Mouse (Mus musculus) G1E (cell line): ENCODE data around the gene Pgap3. TPM values are rescaled to one million over a fixed set of nuclear protein-coding genes. Genes with fewer than 3 reads are reported as not detected.
A peak's percentile ranks its signal among the peaks of the same experiment; 100 is the strongest.

ENCODE experiments used
- ATAC-seq: 2 replicates; pipeline ENCODE4 v1.8.0; 2016; ENCODE audit warnings: mild to moderate bottlenecking; ENCODE audit not compliant: insufficient number of reproducible peaks, poor library complexity, low FRiP score, severe bottlenecking; ENCODE audit errors: extremely low read depth
- DNase-seq: peaks from one replicate; pipeline ENCODE4 v3.0.0; 2012; ENCODE audit warnings: low spot score
- H3K27me3 ChIP-seq: 2 replicates; pipeline ENCODE4 v1.6.1; 2012; ENCODE audit warnings: mild to moderate bottlenecking, low read length, inconsistent platforms; ENCODE audit not compliant: insufficient read depth
- H3K36me3 ChIP-seq: replicated peaks from 2 replicates; pipeline ENCODE3; 2012; ENCODE audit warnings: mild to moderate bottlenecking, inconsistent platforms
- H3K4me1 ChIP-seq: 2 replicates; pipeline ENCODE4 v1.6.1; 2012; ENCODE audit warnings: low read depth, low read length, inconsistent platforms, mixed read lengths; ENCODE audit not compliant: insufficient read depth
- H3K4me3 ChIP-seq: 2 replicates; pipeline ENCODE4 v1.5.1; 2012; ENCODE audit warnings: low read depth, mild to moderate bottlenecking, inconsistent platforms, low read length, moderate library complexity, mixed read lengths
- H3K9me3 ChIP-seq: replicated peaks from 2 replicates; pipeline ENCODE4 v1.6.1; 2012; ENCODE audit warnings: inconsistent platforms
- CTCF ChIP-seq: IDR thresholded peaks from 2 replicates; pipeline ENCODE4 v1.5.1; 2012; ENCODE audit warnings: low read depth, low read length, inconsistent platforms, mixed read lengths
- GATA1 ChIP-seq: IDR thresholded peaks from 2 replicates; pipeline ENCODE4 v1.6.1; 2012; ENCODE audit warnings: borderline replicate concordance, low read length, inconsistent platforms, mixed read lengths
- GATA2 ChIP-seq: IDR thresholded peaks from 2 replicates; pipeline ENCODE4 v1.6.1; 2012; ENCODE audit warnings: low read depth, low read length, inconsistent platforms, borderline replicate concordance
- POLR2AphosphoS5 ChIP-seq: IDR thresholded peaks from 2 replicates; pipeline ENCODE4 v1.6.1; 2012; ENCODE audit warnings: low read depth, low read length, inconsistent platforms; ENCODE audit not compliant: insufficient replicate concordance
- TAL1 ChIP-seq: conservative IDR thresholded peaks from 2 replicates; pipeline ENCODE4 v1.6.1; 2012; ENCODE audit warnings: low read depth, low read length, inconsistent platforms, mixed read lengths
- polyA plus RNA-seq: library from polyadenylated mRNA; stranded (reverse); fragments of >175 nt; gene quantifications from 2 replicates; pipeline ENCODE4 v1.2.3, GENCODE M21; 2012
- total RNA-seq, 2 experiments: library from RNA; stranded (forward) in 1 of 2; stranded (reverse) in 1 of 2; fragments of 200-1000 nt in 1 of 2; fragments of >200 nt in 1 of 2; fragmentation: Nextera tagmentation in 1 of 2; gene quantifications; 2 replicates each; pipeline ENCODE4 v1.2.3; 2014 to 2017

The Pgap3 gene
- total and polyA plus RNA-seq, 3 experiments = 2.7 to 9.1 (median 7.4) TPM

- no peak for TF ChIP-seq GATA1
- no peak for TF ChIP-seq POLR2AphosphoS5
- TF ChIP-seq CTCF = no peak
- TF ChIP-seq TAL1 = no peak
- no peak for TF ChIP-seq GATA2
- no peaks in the 10 kb centered on the region for H3K36me3 ChIP-seq
- peaks cover 52% of the 10 kb centered on the region for H3K27me3 ChIP-seq
- peaks cover 9% of the 10 kb centered on the region for H3K4me1 ChIP-seq
- no peak overlapping the region for H3K4me3 ChIP-seq
- H3K9me3 ChIP-seq = no peaks in the 10 kb centered on the region
- ATAC-seq (no peak), DNase-seq (no peak)
Measured at GRCm38 (mm10) chr11:98445679-98446078, 45.4 kb upstream of the Pgap3 start.

- Histone ChIP-seq H3K4me1 (peaks cover 9% of the 10 kb centered on the region), H3K4me3 (no peak overlapping the region), H3K36me3 (no peaks in the 10 kb centered on the region), H3K9me3 (no peaks in the 10 kb centered on the region), H3K27me3 (peaks cover 48% of the 10 kb centered on the region)
- DNase-seq (no peak), ATAC-seq (no peak)
- no peak for TF ChIP-seq CTCF
- no peak for TF ChIP-seq GATA2
- no peak for TF ChIP-seq POLR2AphosphoS5
- no peak for TF ChIP-seq GATA1
- no peak for TF ChIP-seq TAL1
Measured at GRCm38 (mm10) chr11:98445238-98445637, 44.9 kb upstream of the Pgap3 start.

- TF ChIP-seq POLR2AphosphoS5 (no peak), GATA2 (no peak), TAL1 (no peak)
- Histone ChIP-seq H3K36me3 (no peaks in the 10 kb centered on the region), H3K27me3 (peaks cover 38% of the 10 kb centered on the region), H3K9me3 (no peaks in the 10 kb centered on the region), H3K4me1 (peaks cover 10% of the 10 kb centered on the region), H3K4me3 (no peak overlapping the region)
- ATAC-seq (no peak), DNase-seq (no peak)
Measured at GRCm38 (mm10) chr11:98443688-98444087, 43.4 kb upstream of the Pgap3 start.

DNA sequence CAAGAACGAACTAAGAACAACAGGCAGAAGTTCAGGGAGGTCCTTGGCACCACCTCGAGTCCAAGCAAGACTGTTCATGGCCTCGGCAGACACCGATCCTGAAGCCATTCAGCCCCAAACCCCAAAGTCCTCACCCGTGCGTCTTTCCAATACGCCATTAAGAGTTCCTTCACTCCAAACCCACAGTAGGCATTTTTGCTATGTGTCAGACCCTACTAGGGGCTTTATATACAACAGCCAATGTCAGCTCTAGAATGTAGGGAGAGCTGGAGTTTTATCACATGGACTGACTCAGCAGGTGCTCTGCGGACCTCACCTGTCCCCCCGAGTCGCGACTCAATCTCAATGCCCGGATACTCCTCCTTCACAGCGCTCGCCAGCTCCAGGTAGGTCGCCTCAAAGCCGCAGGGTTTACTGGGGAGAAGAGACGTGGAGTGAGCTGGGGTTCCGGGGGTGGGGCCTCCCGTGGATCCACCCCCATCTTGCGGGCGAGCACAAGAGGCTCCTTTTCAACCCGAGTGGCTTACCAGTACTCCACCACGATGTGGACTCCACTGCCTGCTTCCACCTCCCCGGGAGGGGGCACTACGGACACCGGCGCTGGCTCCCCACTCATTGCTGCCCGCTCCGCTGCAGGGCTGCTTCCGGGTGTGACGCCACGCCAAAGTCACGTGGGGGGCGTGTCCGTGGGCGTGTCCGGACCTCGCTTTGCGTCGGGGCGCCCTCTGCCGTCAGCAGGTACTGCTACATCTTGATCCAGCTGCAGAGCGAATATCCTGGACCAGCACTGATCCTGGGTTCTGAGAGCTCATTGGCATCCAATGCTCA, 38.3 kb upstream of the Pgap3 start, which contains the start of gene Mien1:
Gene Mien1, minus strand, starts transcription at position 661 of the 828 bp plus-strand sequence.
- TF ChIP-seq CTCF (peak; percentile 59), GATA2 (no peak)
- ATAC-seq = peak; percentile 78
- peaks cover 13% of the 10 kb centered on the region; the same call in 1 of the 2 replicates for H3K27me3 ChIP-seq

DNA sequence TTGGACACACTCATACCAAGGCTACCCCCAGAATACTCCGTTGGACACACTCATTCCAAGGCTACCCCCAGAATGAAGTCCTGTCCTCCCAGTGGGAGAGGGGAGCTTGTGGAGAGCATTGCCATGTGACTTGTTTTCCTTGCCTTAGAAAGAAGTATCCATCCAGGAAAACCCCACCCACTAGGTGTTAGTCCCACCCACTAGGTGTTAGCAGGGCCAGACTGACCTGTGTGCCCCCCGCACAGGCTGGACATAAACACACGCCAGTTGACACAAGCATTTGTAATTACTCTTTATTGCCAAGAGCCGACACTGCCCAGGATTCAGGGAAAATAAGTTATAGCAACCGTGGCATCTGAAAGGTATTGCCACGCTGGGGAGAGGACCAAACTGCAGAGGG, 37.2 kb upstream of the Pgap3 start:
- TF ChIP-seq TAL1 (no peak), POLR2AphosphoS5 (no peak), GATA1 (no peak), GATA2 (no peak), CTCF (no peak)
- ATAC-seq (no peak), DNase-seq (no peak)
- Histone ChIP-seq H3K9me3 (no peaks in the 10 kb centered on the region), H3K4me3 (peak overlapping the region; percentile 86; the same call in 1 of the 2 replicates), H3K27me3 (peaks cover 21% of the 10 kb centered on the region), H3K4me1 (peaks cover 12% of the 10 kb centered on the region), H3K36me3 (peaks cover 18% of the 10 kb centered on the region)

More for the DNA sequence above, 38.3 kb upstream of the Pgap3 start, which contains the start of gene Mien1:
- H3K4me3 ChIP-seq = peak within 1 kb of the TSS; percentile 86
- H3K9me3 ChIP-seq = no peaks in the 10 kb centered on the region
- peak; percentile 90 for DNase-seq
- H3K4me1 ChIP-seq = peaks cover 12% of the 10 kb centered on the region
- H3K36me3 ChIP-seq = peaks cover 18% of the 10 kb centered on the region

DNA sequence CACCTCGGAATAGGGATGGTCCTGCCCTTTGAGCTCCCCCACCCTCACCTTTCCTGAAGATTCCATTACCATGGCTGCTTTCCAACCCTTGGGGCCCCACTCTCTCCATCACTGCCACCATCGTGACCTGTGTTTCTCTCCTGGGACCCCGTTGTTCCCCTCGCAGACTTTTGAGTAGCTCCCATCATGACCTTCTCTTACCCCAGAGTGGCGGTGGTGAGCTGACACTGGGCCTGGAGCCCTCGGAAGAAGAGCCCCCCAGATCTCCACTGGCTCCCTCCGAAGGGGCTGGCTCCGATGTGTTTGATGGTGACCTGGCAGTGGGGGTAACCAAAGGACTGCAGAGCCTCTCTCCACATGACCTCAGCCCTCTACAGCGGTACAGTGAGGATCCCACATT, 35.4 kb upstream of the Pgap3 start:
- TF ChIP-seq TAL1 (no peak), GATA2 (no peak), CTCF (no peak), GATA1 (no peak), POLR2AphosphoS5 (no peak)
- no peak overlapping the region for H3K4me3 ChIP-seq
- H3K36me3 ChIP-seq = peaks cover 18% of the 10 kb centered on the region
- no peaks in the 10 kb centered on the region for H3K9me3 ChIP-seq
- DNase-seq (no peak), ATAC-seq (no peak)
- H3K4me1 ChIP-seq = peaks cover 15% of the 10 kb centered on the region
- peaks cover 37% of the 10 kb centered on the region for H3K27me3 ChIP-seq
